Mouse (Mus musculus) stomach, embryonic 15.5 days (tissue): ENCODE data around the gene Fth1. TPM values are rescaled to one million over a fixed set of nuclear protein-coding genes. Genes with fewer than 3 reads are reported as not detected.

Source experiments
- ATAC-seq: fragments of 200-750 bp; cut with Nextera tagmentation; 2 replicates; pipeline ENCODE4 v1.8.0; 2017; ENCODE audit warnings: low read depth, moderate number of reproducible peaks, moderate TSS enrichment; ENCODE audit not compliant: insufficient read depth, low FRiP score
- H3K27ac ChIP-seq: fragments of 300-500 bp; sonication (generic); 2 replicates; pipeline ENCODE4 v1.5.1; 2015; ENCODE audit warnings: mild to moderate bottlenecking, inconsistent platforms
- H3K27me3 ChIP-seq: fragments of 300-500 bp; sonication (generic); replicated peaks from 2 replicates; pipeline ENCODE4 v1.6.1; 2015; ENCODE audit warnings: inconsistent platforms
- H3K36me3 ChIP-seq: fragments of 300-500 bp; sonication (generic); 2 replicates; pipeline ENCODE4 v1.6.1; 2015; ENCODE audit warnings: inconsistent platforms
- H3K4me1 ChIP-seq: fragments of 300-500 bp; sonication (generic); 2 replicates; pipeline ENCODE4 v1.6.1; 2015; ENCODE audit warnings: inconsistent platforms
- H3K4me2 ChIP-seq: fragments of 300-500 bp; sonication (generic); 2 replicates; pipeline ENCODE4 v1.6.1; 2015; ENCODE audit warnings: mild to moderate bottlenecking, inconsistent platforms
- H3K4me3 ChIP-seq: fragments of 300-500 bp; sonication (generic); replicated peaks from 2 replicates; pipeline ENCODE4 v1.5.1; 2015; ENCODE audit warnings: inconsistent platforms
- H3K9ac ChIP-seq: fragments of 300-500 bp; sonication (generic); 2 replicates; pipeline ENCODE4 v1.6.1; 2015; ENCODE audit warnings: inconsistent platforms
- H3K9me3 ChIP-seq: fragments of 300-500 bp; sonication (generic); 2 replicates; pipeline ENCODE4 v1.6.1; 2016; ENCODE audit warnings: inconsistent platforms
- WGBS: fragments of 180-500 bp; shearing (Covaris S2); methylation state at CpG from one replicate; pipeline ENCODE4 v1.1.7; 2015; 5-methylcytosine and 5-hydroxymethylcytosine counted together
- polyA plus RNA-seq: library from polyadenylated mRNA; unstranded; fragments of >200 nt; fragmentation: Nextera tagmentation; extraction: Ambion mirVana; gene quantifications from 2 replicates; pipeline ENCODE4 v1.2.1, GENCODE M21; 2015

The Fth1 gene
- polyA plus RNA-seq, 1 experiment from 2014 or later: 1,987 TPM

DNA sequence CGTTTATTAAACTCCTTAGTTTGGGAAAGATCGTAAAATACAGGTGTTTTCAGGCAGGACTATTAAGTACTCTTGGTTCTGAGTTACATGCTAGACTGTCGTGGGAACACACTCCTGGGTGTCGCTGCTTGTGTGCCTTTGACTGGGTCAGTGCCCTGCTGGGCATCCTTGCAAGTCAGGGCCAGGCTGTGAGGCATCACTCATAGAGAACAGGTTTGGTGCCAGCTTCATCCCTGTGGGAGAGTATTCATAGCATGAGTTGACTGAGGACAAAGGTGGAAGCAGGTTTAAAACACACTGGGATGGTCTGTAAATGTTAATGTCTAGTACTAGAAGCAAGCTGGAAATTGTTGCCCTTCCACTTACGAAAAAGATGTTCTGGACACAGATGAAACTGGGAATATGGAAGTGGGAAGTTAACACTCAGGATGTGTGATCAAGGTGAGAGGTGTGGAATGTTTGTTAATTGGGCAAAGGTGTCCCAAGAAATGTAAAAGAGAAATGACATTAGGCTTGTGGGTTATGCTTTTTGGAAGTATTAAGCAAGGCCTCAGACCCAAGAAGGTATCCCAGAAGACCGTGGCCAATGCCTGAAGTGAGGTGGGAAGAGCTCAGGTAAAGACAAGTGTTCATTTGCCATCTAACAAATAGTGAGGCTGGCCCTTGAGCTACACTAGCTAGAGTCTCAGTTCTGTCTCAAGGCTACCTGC is 4.9 kb downstream of the Fth1 start:
- no peak overlapping the region for H3K4me2 ChIP-seq
- H3K4me1 ChIP-seq: peaks cover 15% of the 10 kb centered on the region; the same call in 1 of the 2 replicates
- no peak overlapping the region for H3K27ac ChIP-seq
- H3K9ac ChIP-seq: no peak overlapping the region
- H3K27me3 ChIP-seq: no peaks in the 10 kb centered on the region
- ATAC-seq: no peak
- no peaks in the 10 kb centered on the region for H3K9me3 ChIP-seq
- 93% methylated on average over 6 of the region's 6 CpGs for WGBS
- peaks cover 24% of the 10 kb centered on the region for H3K36me3 ChIP-seq
- no peak overlapping the region for H3K4me3 ChIP-seq

DNA sequence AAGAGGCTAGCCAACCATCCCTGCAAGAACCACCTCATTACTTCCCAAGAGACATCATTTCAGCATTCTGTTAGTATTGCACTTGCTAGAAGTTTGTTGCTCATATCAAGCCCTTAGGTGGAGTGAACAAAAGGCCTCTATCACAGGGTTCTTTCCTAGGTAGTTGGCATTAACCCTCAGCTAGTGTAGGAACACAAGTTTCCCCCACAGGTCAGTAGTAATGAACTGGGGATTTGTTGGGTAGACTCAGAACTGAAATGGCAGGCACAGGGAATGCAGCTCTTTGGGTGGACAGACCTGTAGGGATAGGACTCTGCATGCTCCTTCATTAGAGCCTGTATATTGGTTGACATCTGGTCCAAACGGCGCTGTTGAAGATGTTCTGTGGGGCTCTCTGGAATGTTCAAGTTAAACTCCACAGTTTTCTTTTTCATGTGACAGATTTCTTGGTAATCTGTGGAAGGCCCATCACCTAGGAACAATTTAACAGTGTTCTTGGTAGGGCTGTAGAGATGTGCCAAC is 5.6 kb downstream of the Fth1 start:
- 84% methylated on average over 2 of the region's 2 CpGs for WGBS

DNA sequence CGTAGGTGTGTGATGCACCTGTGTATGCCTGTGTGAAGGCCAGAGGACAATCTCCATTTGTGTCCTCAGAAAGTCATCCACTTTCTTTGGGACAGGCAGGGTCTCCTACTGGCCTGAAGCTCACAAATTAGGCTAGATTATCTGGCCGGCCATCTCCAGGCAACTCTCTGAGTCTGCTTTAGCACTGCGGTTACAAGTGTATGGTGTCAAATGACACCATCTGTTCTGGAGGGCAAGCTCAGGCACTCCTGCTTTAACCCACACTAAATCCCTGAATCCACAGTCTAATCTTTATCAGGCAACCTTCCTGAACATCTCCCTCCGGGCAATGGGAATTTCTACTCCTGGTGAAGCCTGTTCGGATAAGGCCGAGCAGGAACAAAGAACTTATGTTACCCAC is 6.8 kb downstream of the Fth1 start:
- no peaks in the 10 kb centered on the region for H3K27me3 ChIP-seq
- no peak overlapping the region for H3K4me2 ChIP-seq
- H3K4me1 ChIP-seq: peaks cover 9% of the 10 kb centered on the region; the same call in 1 of the 2 replicates
- H3K9ac ChIP-seq: no peak overlapping the region
- no peak overlapping the region for H3K4me3 ChIP-seq
- 36% methylated on average over 6 of the region's 6 CpGs for WGBS
- H3K9me3 ChIP-seq: no peaks in the 10 kb centered on the region
- peaks cover 24% of the 10 kb centered on the region for H3K36me3 ChIP-seq
- ATAC-seq: no peak
- no peak overlapping the region for H3K27ac ChIP-seq

More for the DNA sequence above, 5.6 kb downstream of the Fth1 start:
- H3K4me3 ChIP-seq: no peak overlapping the region
- H3K27ac ChIP-seq: no peak overlapping the region
- no peak overlapping the region for H3K9ac ChIP-seq
- no peaks in the 10 kb centered on the region for H3K9me3 ChIP-seq
- H3K4me2 ChIP-seq: no peak overlapping the region
- peaks cover 15% of the 10 kb centered on the region; the same call in 1 of the 2 replicates for H3K4me1 ChIP-seq
- no peaks in the 10 kb centered on the region for H3K27me3 ChIP-seq
- peaks cover 24% of the 10 kb centered on the region for H3K36me3 ChIP-seq
- no peak for ATAC-seq

DNA sequence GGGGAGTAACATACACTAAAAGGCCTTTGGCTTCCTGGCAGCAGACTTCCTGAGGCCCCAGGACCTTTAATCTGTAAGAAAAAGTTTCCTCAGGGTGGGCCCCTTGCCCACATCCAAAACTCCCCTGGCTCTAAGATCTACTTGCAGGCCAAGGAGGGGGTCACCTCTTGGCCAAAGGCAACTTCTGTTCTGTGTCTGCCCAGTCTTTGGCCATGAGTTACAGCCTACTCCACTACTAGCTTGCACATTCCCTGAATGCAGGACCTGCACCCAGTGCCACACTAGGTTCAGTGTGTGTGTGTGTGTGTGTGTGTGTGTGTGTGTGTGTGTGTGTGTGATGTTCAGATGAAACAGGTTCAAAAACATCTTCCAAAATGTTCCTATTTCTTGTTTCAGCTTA is 7.2 kb downstream of the Fth1 start:
- no peak for ATAC-seq
- Histone ChIP-seq H3K9ac (no peak overlapping the region), H3K27me3 (no peaks in the 10 kb centered on the region)

DNA sequence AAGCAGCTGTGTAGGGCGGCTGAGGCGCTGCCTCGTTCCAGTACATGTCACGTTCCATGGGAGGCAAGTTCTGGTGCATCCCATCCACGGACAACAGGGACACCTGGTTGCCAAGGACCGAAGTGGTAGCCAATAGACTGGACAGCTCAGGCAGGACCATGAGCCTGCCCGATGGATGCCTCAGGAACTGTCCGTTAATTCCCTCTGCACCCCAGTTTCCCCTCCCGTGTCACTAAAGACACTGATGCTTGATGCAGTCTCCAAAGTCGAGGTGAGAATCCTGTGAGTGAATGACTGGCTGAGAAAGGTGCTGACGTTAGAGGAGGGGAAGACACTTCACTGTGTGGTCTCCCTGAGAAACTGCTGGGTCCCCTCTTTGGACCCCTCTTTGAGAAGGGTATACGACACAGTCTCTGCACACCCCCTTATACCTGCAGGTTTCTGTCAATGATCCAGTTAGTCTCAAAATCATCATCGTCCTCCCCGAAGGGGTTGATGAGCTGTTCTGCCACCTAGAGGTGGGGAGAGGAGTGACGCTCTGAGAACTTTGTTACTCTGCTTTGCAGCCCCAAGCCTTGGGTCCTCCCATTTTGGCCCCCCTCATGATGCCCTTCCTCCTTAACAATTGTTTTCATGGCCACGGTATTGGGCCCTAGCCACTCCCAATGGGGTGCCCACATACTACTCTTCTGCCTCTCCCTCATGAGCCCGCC is 8.9 kb downstream of the Fth1 start:
- Histone ChIP-seq H3K27me3 (no peaks in the 10 kb centered on the region), H3K9me3 (no peaks in the 10 kb centered on the region), H3K9ac (no peak overlapping the region), H3K4me2 (no peak overlapping the region), H3K4me3 (no peak overlapping the region), H3K4me1 (peaks cover 13% of the 10 kb centered on the region; the same call in 1 of the 2 replicates), H3K36me3 (peaks cover 20% of the 10 kb centered on the region), H3K27ac (no peak overlapping the region)
- WGBS: 66% methylated on average over 17 of the region's 17 CpGs
- no peak for ATAC-seq

More for the DNA sequence above, 7.2 kb downstream of the Fth1 start:
- no peak overlapping the region for H3K4me3 ChIP-seq
- peaks cover 9% of the 10 kb centered on the region; the same call in 1 of the 2 replicates for H3K4me1 ChIP-seq
- H3K36me3 ChIP-seq: peaks cover 24% of the 10 kb centered on the region
- H3K9me3 ChIP-seq: no peaks in the 10 kb centered on the region
- H3K27ac ChIP-seq: no peak overlapping the region
- H3K4me2 ChIP-seq: no peak overlapping the region

DNA sequence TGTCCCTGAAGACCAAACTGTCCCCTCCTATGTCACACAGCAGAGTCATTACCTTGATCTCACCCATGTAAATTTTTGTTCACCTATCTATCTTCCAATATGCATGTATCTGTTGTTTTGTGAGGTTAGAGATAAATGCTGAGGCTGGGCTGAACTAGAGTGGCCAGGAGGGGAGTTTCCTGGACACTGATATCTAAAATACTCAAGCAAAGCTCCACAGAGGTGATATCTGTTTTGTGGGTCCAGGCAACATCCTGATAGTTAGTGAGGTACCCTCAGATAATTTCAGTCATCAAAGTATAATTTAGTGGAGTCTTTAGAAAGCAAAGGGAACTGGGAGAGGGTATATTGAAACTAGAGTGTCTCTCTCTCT is 9.5 kb downstream of the Fth1 start:
- Histone ChIP-seq H3K4me2 (no peak overlapping the region), H3K36me3 (peaks cover 14% of the 10 kb centered on the region), H3K4me1 (peaks cover 11% of the 10 kb centered on the region; the same call in 1 of the 2 replicates), H3K4me3 (no peak overlapping the region), H3K27ac (no peak overlapping the region), H3K27me3 (no peaks in the 10 kb centered on the region), H3K9me3 (no peaks in the 10 kb centered on the region), H3K9ac (no peak overlapping the region)
- ATAC-seq: no peak

DNA sequence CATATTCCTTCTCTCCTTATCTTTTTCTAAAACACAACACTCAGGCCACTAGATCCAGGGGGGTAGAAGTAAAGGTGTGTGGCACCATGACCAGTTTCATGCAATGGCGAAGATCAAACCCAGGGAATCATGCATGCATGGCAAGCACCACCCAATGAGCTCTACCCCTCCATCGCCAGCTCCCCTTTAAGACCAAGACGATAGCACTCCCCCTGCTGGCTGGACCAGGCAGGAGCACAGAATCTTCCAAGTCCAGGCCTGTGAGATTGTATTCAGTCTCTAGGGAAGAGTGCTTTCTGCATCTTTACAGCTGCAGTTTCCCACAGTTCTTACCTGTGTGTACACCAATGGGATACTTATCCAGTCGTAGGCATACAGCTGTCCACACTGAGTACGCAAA is 10.9 kb downstream of the Fth1 start:
- H3K4me3 ChIP-seq: no peak overlapping the region
- H3K9me3 ChIP-seq: no peaks in the 10 kb centered on the region
- ATAC-seq: no peak
- H3K36me3 ChIP-seq: no peaks in the 10 kb centered on the region
- no peak overlapping the region for H3K9ac ChIP-seq
- H3K27ac ChIP-seq: no peak overlapping the region
- WGBS: 22% methylated on average over 5 of the region's 5 CpGs
- H3K27me3 ChIP-seq: no peaks in the 10 kb centered on the region
- H3K4me1 ChIP-seq: peaks cover 11% of the 10 kb centered on the region; the same call in 1 of the 2 replicates
- H3K4me2 ChIP-seq: no peak overlapping the region

DNA sequence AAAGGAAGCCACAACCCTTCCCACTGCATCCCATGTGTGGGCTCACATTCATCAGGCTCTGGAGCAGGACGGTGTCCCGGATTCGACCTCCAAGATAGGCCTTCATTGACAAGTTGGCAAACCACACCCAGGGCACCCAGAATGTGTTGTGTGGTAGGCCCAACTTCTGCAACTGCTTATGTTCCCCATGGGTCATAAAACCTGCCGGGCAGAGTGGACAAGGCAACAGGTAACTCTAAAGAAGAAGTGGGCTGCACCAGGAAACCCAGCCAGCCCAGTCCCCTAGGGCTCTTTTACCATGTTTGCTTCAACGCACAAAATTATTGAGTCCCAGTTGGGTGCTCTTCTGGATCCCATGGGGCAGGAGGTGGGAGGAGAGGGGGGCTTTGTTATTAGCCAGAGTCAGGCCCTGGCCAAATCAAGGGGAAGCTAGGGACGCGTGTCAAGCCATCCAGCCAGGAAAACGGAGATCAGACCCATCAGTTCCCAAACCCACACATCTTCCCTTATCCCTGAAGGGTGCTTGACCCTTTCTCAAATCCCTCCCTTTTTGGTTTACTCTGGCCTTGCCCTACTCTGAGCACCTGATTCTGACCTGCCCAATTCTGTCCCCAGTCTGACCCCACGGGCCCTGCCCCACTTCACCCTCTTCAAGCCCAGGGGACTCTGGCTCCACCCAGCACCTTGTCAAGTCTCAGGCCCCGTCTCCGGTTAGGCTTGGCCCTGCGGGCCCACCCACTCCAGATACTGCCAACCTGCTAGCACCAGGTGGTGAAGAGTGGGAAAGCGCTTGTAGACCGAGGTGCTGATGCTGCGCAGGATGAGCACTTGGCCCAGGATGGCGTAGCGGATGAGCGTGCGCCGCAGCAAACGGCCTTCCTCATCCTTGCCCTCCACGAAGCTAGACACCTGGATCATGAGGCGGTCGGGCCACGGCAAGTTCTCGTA is 11.9 kb downstream of the Fth1 start:
- Histone ChIP-seq H3K27ac (no peak overlapping the region), H3K9me3 (no peaks in the 10 kb centered on the region), H3K4me3 (peak overlapping the region; percentile 20), H3K4me2 (peak overlapping the region; percentile 49), H3K9ac (no peak overlapping the region), H3K4me1 (peaks cover 11% of the 10 kb centered on the region; the same call in 1 of the 2 replicates), H3K27me3 (no peaks in the 10 kb centered on the region), H3K36me3 (no peaks in the 10 kb centered on the region)
- ATAC-seq: peak; percentile 24
- WGBS: 44% methylated on average over 26 of the region's 26 CpGs

DNA sequence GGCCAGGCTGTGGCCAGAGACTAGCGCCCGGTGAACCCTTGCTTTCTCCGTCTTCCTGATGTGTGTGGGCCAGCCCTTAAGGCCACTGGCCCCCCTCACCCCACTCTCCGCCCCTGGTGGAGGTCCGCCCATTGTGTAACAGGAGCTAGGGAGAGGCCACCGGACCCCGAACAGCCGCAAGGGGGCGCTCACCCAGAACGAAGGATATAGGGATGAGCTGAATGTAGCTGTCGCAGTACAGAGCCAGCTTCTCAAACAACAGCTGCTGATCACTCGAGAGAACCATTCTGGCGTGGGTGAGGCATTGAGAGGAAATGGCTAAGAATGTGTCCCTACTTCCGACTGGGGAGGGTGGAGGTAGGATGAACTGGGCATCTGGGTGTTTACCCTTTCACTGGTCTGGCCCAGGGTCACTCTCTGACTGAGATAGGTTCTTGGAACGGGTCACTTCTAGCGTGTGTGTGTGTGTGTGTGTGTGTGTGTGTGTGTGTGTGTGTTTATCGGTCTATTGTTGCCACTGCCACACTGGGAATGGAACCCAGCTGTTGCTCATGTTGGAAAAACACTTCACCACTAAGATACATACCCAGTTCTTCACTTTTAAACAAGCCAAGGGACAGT is 12.7 kb downstream of the Fth1 start:
- Histone ChIP-seq H3K27ac (no peak overlapping the region), H3K9ac (no peak overlapping the region)
- 7% methylated on average over 17 of the region's 17 CpGs for WGBS

DNA sequence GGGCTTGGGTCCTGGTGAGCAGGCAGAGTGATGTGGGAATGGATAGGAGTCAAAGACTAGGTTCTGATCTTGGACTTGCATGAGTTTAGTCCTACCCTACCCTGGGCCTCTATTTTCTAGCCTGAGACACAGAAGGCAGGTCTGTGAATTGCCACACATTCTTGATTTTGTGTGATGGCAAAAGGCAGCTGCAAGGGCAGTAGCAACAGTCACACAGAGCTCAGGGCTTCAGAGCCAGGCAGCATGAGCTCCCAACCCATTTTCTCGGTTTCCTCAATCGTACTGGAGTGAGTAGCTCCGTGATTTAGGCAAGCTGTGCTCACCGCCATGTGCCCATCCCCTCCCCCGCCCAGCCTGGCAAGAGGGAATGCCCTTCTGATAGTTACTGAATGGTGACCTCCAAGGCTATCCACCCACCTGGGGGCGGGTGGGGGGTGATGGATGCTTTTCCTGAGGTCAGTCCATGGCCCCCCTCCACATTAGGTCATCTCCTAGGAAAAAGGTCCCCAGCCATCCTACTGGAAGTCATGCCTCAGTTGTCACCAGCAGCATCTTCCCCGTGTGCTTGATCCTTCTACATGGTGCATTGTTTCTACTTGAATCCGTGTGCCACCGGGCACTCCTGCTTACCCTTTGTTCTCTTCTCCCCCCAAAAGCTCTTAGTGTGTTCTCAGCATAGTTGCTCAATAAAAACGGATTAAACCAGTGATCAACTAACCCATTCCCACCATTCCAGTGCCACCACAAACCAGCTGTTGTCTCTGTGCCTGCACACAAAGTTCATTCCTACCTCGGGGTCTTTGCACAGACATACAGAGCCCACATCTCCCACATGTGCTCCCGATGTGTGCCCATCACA is 17.0 kb downstream of the Fth1 start:
- Histone ChIP-seq H3K4me1 (peaks cover 11% of the 10 kb centered on the region; the same call in 1 of the 2 replicates), H3K4me3 (no peak overlapping the region), H3K9me3 (no peaks in the 10 kb centered on the region), H3K4me2 (no peak overlapping the region), H3K27me3 (no peaks in the 10 kb centered on the region), H3K9ac (no peak overlapping the region), H3K36me3 (no peaks in the 10 kb centered on the region), H3K27ac (no peak overlapping the region)
- WGBS: 72% methylated on average over 12 of the region's 12 CpGs
- ATAC-seq: no peak

More for the DNA sequence above, 12.7 kb downstream of the Fth1 start:
- H3K36me3 ChIP-seq: no peaks in the 10 kb centered on the region
- peak overlapping the region; percentile 49 for H3K4me2 ChIP-seq
- H3K4me3 ChIP-seq: peak overlapping the region; percentile 20
- ATAC-seq: peak; percentile 79
- H3K9me3 ChIP-seq: no peaks in the 10 kb centered on the region
- no peaks in the 10 kb centered on the region for H3K27me3 ChIP-seq
- peaks cover 11% of the 10 kb centered on the region; the same call in 1 of the 2 replicates for H3K4me1 ChIP-seq
